Mouse (Mus musculus): ENCODE measurements at regions not wholly inside any gene's neighbourhood (a gene's known extent, or its start where the extent isn't known, plus 50 kb on each side); places are given as distances from the start of the nearest gene placed in this dataset.
A peak's percentile ranks its signal among the peaks of the same experiment; 100 is the strongest.

GRCm38 (mm10) chr13:71001278-71001677 lies 159.7 kb upstream of the Adamts16 start:
- DNase-seq (ENCODE audit: low read depth), result peak; percentile 19

DNA sequence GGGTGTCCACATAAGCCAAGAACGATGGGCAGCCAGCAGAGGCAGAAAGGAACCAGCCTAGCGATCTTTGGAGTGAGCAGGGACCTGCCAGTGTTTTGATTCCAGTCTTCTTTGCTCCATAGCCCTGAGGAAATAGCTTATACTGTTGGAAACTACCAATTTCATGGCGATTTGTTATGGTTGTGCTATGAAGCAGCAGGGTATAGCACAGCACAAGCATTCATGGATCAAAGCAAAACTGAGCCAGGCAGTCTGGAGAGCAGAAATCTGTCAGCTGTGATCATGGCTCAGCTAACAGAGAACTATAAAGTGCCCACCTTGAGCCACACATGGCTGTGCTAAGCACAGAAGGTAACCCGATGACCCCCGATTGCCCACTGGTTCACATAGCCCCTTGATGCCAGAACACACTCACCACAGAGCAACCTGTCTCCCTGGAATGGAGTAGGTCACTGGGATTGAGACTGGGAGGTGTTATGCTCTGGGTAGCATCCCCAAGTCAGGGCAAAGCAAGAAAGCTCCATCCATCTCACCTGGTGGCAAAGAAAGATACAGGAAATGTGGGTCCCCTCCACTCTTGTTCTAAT lies 158.9 kb upstream of the Adamts16 start:
- no peak for DNase-seq (ENCODE audit: low read depth)

DNA sequence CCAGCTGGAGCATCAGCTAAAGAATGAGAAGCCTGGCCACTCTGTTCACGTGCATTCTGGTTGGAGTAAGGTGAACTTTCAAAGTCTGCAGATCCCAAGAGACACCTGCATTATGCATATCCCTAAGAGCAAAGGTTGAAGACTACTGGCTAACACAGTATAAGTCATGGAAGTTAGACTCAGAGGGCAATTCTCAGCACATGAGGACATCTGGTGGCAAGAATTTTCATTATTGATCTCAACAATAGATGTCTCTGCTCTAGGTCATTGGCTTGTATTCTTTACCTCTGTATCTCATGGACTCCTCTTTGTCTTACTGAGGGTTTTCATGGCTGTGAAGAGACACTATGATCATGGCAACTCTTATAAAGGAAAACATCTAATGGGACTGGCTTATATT lies 151.9 kb upstream of the Adamts16 start:
- DNase-seq (ENCODE audit: low read depth), result no peak

- DNase-seq (ENCODE audit: low read depth), result no peak
Observed at GRCm38 (mm10) chr13:70989999-70990645, 148.5 kb upstream of the Adamts16 start.

DNA sequence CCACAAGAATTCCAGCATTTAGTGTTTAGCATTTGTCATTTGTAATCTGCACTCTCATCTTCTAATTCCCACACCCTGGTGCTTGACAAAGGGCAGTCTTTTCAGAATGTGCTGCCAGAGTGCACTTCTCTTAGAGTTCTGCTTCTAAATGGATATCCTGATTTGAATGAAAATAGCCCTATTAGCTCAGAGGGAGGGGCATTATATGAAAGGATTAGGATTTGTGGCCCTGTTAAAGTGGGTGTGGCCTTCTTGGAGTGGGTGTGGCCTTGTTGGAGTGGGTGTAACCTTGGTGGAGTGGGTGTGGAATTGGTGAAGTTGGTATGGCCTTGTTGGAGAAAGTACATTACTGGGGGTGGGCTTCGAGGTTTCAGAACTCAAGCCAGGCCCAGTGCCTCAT lies 137.7 kb upstream of the Adamts16 start:
- DNase-seq (ENCODE audit: low read depth), result no peak

- no peak for DNase-seq (ENCODE audit: low read depth)
Observed at GRCm38 (mm10) chr13:70978547-70979307, 137.1 kb upstream of the Adamts16 start.

GRCm38 (mm10) chr13:70969596-70969995 lies 128.0 kb upstream of the Adamts16 start:
- no peak for DNase-seq (ENCODE audit: low read depth)

- no peak for DNase-seq (ENCODE audit: low read depth)
Observed at GRCm38 (mm10) chr13:70967781-70968180, 126.2 kb upstream of the Adamts16 start.

- no peak for DNase-seq (ENCODE audit: low read depth)
Observed at GRCm38 (mm10) chr13:70963384-70963783, 121.8 kb upstream of the Adamts16 start.

- no peak for DNase-seq (ENCODE audit: low read depth)
Observed at GRCm38 (mm10) chr13:70934309-70935037, 92.9 kb upstream of the Adamts16 start.

GRCm38 (mm10) chr13:70913834-70914233 lies 72.2 kb upstream of the Adamts16 start:
- DNase-seq (ENCODE audit: low read depth), result no peak

DNA sequence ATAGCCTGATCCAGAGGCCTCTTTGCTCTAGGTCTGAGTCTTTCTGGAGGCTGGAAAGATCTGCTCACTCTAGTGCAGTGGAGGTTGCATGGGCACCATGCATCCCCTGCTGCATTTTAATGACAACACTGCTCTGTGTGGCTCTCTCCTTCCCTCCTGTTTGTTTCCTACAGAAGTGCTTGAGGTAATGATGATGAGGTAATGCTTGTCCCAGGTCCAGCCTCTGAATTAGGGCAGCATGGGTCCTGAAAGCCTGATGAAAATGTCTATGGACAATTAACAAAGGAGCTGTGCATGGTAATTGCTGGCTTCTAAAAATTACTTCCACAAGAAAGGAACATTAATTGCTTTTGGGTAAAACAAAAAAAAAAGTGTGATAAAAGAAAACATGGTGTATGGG lies 69.3 kb upstream of the Adamts16 start:
- no peak for DNase-seq (ENCODE audit: low read depth)

- DNase-seq (ENCODE audit: low read depth), result no peak
Observed at GRCm38 (mm10) chr13:70904834-70905233, 63.2 kb upstream of the Adamts16 start.

GRCm38 (mm10) chr13:70903831-70904230 lies 62.2 kb upstream of the Adamts16 start:
- no peak for DNase-seq (ENCODE audit: low read depth)

- DNase-seq (ENCODE audit: low read depth), result no peak
Observed at GRCm38 (mm10) chr13:70903150-70903549, 61.5 kb upstream of the Adamts16 start.

GRCm38 (mm10) chr13:70902727-70903126 lies 61.1 kb upstream of the Adamts16 start:
- DNase-seq (ENCODE audit: low read depth), result no peak

DNA sequence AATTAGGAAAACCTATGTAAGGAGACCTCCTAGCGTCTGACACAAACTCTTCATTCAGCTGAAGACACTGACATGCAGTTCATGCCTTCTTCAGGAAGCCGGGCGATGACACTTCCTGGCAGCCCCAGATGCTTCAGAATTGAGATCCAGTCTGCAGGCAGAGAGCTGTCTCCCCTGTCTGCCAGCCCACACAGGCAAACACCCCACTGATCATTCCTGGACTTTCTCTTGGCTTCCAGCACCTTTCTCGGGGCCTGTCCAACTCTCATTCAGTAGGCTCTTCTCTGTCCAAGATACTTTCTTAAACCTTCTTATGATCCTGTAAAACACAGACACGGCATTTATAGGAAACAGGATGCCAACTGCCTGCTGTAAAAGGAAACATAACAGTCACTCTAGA lies 50.0 kb upstream of the Adamts16 start:
- DNase-seq (ENCODE audit: low read depth), result no peak

Measured in c-Kit-positive CD71-negative TER-119-negative erythroid progenitor cells, embryonic 14.5 days (primary cell).